Mouse (Mus musculus) kidney, adult 9 months (tissue): ENCODE data around the gene Hsp90b1.
"Not testable (repeated sequence)": the region's sequence is repeated elsewhere in the genome, so short reads cannot be mapped to it uniquely, and the experiment has no call there.

Source experiments
- DNase-seq: peaks from one replicate; pipeline ENCODE4 v3.0.0; 2022

Hsp90b1 gene

GRCm38 (mm10) chr10:86705318-86705921 is at the start of gene Hsp90b1, which contains the start of gene Ttc41:
Gene Hsp90b1 (minus strand): TSS chr10:86705509.
Gene Ttc41 (plus strand): TSS chr10:86705811.
- DNase-seq: peak; percentile 100

- no peak for DNase-seq
Observed at GRCm38 (mm10) chr10:86744306-86744705, 39.0 kb upstream of the Hsp90b1 start.

GRCm38 (mm10) chr10:86742918-86743317 is 37.6 kb upstream of the Hsp90b1 start:
- no peak for DNase-seq

- no peak for DNase-seq
Observed at GRCm38 (mm10) chr10:86735036-86735435, 29.7 kb upstream of the Hsp90b1 start.

GRCm38 (mm10) chr10:86731500-86731863 is 26.2 kb upstream of the Hsp90b1 start:
- no peak for DNase-seq

- peak; percentile 89 for DNase-seq
Observed at GRCm38 (mm10) chr10:86730823-86731499, 25.7 kb upstream of the Hsp90b1 start.

GRCm38 (mm10) chr10:86728176-86728575 is 22.9 kb upstream of the Hsp90b1 start:
- DNase-seq: no peak

GRCm38 (mm10) chr10:86727548-86727980 is 22.3 kb upstream of the Hsp90b1 start:
- peak; percentile 27 for DNase-seq

- peak; percentile 79 for DNase-seq
Observed at GRCm38 (mm10) chr10:86712156-86712555, 6.8 kb upstream of the Hsp90b1 start.

- no peak for DNase-seq
Observed at GRCm38 (mm10) chr10:86707134-86707533, 1.8 kb upstream of the Hsp90b1 start.

GRCm38 (mm10) chr10:86705922-86706752 is 828 bp upstream of the Hsp90b1 start:
- peak; percentile 96 for DNase-seq

GRCm38 (mm10) chr10:86704589-86705191 is 619 bp downstream of the Hsp90b1 start:
- DNase-seq: no peak

- DNase-seq: no peak
Observed at GRCm38 (mm10) chr10:86704141-86704540, 1.2 kb downstream of the Hsp90b1 start.

- DNase-seq: no peak
Observed at GRCm38 (mm10) chr10:86703375-86703774, 1.9 kb downstream of the Hsp90b1 start.

GRCm38 (mm10) chr10:86702312-86702920 is 2.9 kb downstream of the Hsp90b1 start:
- DNase-seq: no peak

- DNase-seq: no peak
Observed at GRCm38 (mm10) chr10:86700973-86701372, 4.3 kb downstream of the Hsp90b1 start.

GRCm38 (mm10) chr10:86700251-86700650 is 5.1 kb downstream of the Hsp90b1 start:
- no peak for DNase-seq

GRCm38 (mm10) chr10:86686017-86686360 is 19.3 kb downstream of the Hsp90b1 start:
- not testable (repeated sequence) for DNase-seq

- peak; percentile 87 for DNase-seq
Observed at GRCm38 (mm10) chr10:86685179-86686016, 19.9 kb downstream of the Hsp90b1 start.

GRCm38 (mm10) chr10:86684797-86685178 is 20.5 kb downstream of the Hsp90b1 start:
- DNase-seq: not testable (repeated sequence)

- not testable (repeated sequence) for DNase-seq
Observed at GRCm38 (mm10) chr10:86670550-86670949, 34.8 kb downstream of the Hsp90b1 start.
